Mouse (Mus musculus): ENCODE data around the gene Xpo6. TPM values are rescaled to one million over a fixed set of nuclear protein-coding genes. Genes with fewer than 3 reads are reported as not detected.

Xpo6 gene
- total RNA-seq, 1 experiment, result 92.7 TPM

DNA sequence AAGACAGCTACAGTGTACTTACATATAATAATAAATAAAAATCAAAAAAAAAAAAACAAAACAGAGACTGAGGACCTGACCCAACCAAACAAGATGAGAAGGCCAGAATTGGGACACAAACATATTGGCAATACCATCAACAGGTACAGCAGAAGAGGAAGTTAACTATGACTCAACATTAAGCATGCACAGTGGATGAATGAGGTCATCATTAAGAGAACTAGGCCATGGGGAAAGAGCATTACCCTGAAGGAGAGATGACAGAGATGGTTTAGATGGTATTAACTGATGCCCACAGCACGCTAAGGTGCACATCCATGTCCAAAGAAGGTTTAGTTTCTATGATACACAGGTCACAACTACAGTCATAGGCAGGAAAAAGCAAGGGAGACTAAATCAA lies 6.1 kb downstream of the Xpo6 start:
- TF ChIP-seq ZC3H11A (IDR thresholded peaks at IDR 0.05; ENCODE audit: borderline replicate concordance, low read depth, low read length) (no peak), ZNF384 (IDR thresholded peaks at IDR 0.05; ENCODE audit: low read depth, low read length) (no peak), CHD2 (IDR thresholded peaks at IDR 0.05; ENCODE audit: low read depth, low read length) (no peak), MAFK (IDR thresholded peaks at IDR 0.05; ENCODE audit: insufficient read depth, low read depth, low read length) (no peak), HCFC1 (IDR thresholded peaks at IDR 0.05; ENCODE audit: borderline replicate concordance, insufficient read depth, low read length) (no peak)

GRCm38 (mm10) chr7:126191471-126191870 lies 8.8 kb downstream of the Xpo6 start:
- TF ChIP-seq CHD2 (IDR thresholded peaks at IDR 0.05; ENCODE audit: low read depth, low read length), result no peak
- TF ChIP-seq MAFK (IDR thresholded peaks at IDR 0.05; ENCODE audit: insufficient read depth, low read depth, low read length), result no peak
- TF ChIP-seq ZC3H11A (IDR thresholded peaks at IDR 0.05; ENCODE audit: borderline replicate concordance, low read depth, low read length), result no peak
- no peak for TF ChIP-seq ZNF384 (IDR thresholded peaks at IDR 0.05; ENCODE audit: low read depth, low read length)
- no peak for TF ChIP-seq HCFC1 (IDR thresholded peaks at IDR 0.05; ENCODE audit: borderline replicate concordance, insufficient read depth, low read length)
- Histone ChIP-seq H3K4me1 (ENCODE audit: control insufficient read depth in 2 of 2, insufficient read depth in 2 of 2, low read length in 2 of 2, poor library complexity in 1 of 2) (peaks cover 0 to 3% of the 10 kb centered on the region in 2 experiments; a peak in 3 of 4 replicates), H3K9ac (ENCODE audit: insufficient read depth, low read depth, low read length, poor library complexity, severe bottlenecking) (no peak overlapping the region), H3K36me3 (ENCODE audit: control insufficient read depth, insufficient read depth, low read length, poor library complexity, severe bottlenecking) (0 out of 2 replicates have a peak, but pooled peaks cover 2% of the 10 kb centered on the region), H3K4me3 (ENCODE audit: insufficient read depth in 1 of 2, low read depth in 1 of 2, low read length in 2 of 2, poor library complexity in 1 of 2, severe bottlenecking in 1 of 2) (no peak overlapping the region), H3K9me3 (ENCODE audit: control insufficient read depth, insufficient read depth, low read depth, low read length) (no peaks in the 10 kb centered on the region), H3K27ac (ENCODE audit: insufficient read depth, low read depth, low read length, poor library complexity, severe bottlenecking) (no peak overlapping the region)
- in situ Hi-C loops (cut with MboI; ENCODE audit: low sequenced_read_pairs in 2 of 2, unreplicated experiment in 2 of 2), result no loop called here
- DNase-seq (ENCODE audit: low read depth, low spot score), result no peak

More for the DNA sequence above, 6.1 kb downstream of the Xpo6 start:
- in situ Hi-C loops (cut with MboI; ENCODE audit: low sequenced_read_pairs in 2 of 2, unreplicated experiment in 2 of 2), result no loop called here
- no peak overlapping the region for H3K4me3 ChIP-seq (ENCODE audit: insufficient read depth in 1 of 2, low read depth in 1 of 2, low read length in 2 of 2, poor library complexity in 1 of 2, severe bottlenecking in 1 of 2)
- H3K36me3 ChIP-seq (ENCODE audit: control insufficient read depth, insufficient read depth, low read length, poor library complexity, severe bottlenecking), result 0 out of 2 replicates have a peak, but pooled peaks cover 3% of the 10 kb centered on the region
- H3K4me1 ChIP-seq (ENCODE audit: control insufficient read depth in 2 of 2, insufficient read depth in 2 of 2, low read length in 2 of 2, poor library complexity in 1 of 2), result peaks cover 0 to 4% of the 10 kb centered on the region in 2 experiments; a peak in 3 of 4 replicates
- no peaks in the 10 kb centered on the region for H3K9me3 ChIP-seq (ENCODE audit: control insufficient read depth, insufficient read depth, low read depth, low read length)
- no peak overlapping the region for H3K9ac ChIP-seq (ENCODE audit: insufficient read depth, low read depth, low read length, poor library complexity, severe bottlenecking)
- H3K27ac ChIP-seq (ENCODE audit: insufficient read depth, low read depth, low read length, poor library complexity, severe bottlenecking), result no peak overlapping the region
- no peak for DNase-seq (ENCODE audit: low read depth, low spot score)

DNA sequence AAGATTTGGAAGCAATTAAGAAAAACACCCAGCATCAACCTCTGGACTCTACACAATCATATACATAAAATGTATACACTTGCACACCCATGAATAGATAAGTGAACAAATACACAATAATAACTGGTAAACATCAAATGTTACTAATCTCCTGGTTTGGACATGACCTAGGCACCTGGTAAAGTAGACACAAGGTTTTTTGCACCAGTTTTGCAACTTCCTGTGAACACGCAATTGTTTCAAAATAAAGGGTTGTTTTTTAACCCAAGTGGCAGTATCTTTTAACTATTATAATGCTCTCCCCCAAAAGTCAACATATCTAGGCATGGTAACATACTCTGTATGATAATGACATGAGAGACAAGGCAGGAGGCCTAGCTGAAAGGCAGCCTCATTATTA lies 10.8 kb downstream of the Xpo6 start:
- no peak for DNase-seq (ENCODE audit: low read depth, low spot score)
- no peak overlapping the region for H3K27ac ChIP-seq (ENCODE audit: insufficient read depth, low read depth, low read length, poor library complexity, severe bottlenecking)
- H3K4me3 ChIP-seq (ENCODE audit: insufficient read depth in 1 of 2, low read depth in 1 of 2, low read length in 2 of 2, poor library complexity in 1 of 2, severe bottlenecking in 1 of 2), result no peak overlapping the region
- H3K4me1 ChIP-seq (ENCODE audit: control insufficient read depth in 2 of 2, insufficient read depth in 2 of 2, low read length in 2 of 2, poor library complexity in 1 of 2), result peaks cover 0 to 2% of the 10 kb centered on the region in 2 experiments; a peak in 2 of 4 replicates
- in situ Hi-C loops (cut with MboI; ENCODE audit: low sequenced_read_pairs in 2 of 2, unreplicated experiment in 2 of 2), result no loop called here
- H3K36me3 ChIP-seq (ENCODE audit: control insufficient read depth, insufficient read depth, low read length, poor library complexity, severe bottlenecking), result 0 out of 2 replicates have a peak, but pooled peaks cover 2% of the 10 kb centered on the region
- TF ChIP-seq ZNF384 (IDR thresholded peaks at IDR 0.05; ENCODE audit: low read depth, low read length) (no peak), HCFC1 (IDR thresholded peaks at IDR 0.05; ENCODE audit: borderline replicate concordance, insufficient read depth, low read length) (no peak)
- H3K9ac ChIP-seq (ENCODE audit: insufficient read depth, low read depth, low read length, poor library complexity, severe bottlenecking), result no peak overlapping the region
- H3K9me3 ChIP-seq (ENCODE audit: control insufficient read depth, insufficient read depth, low read depth, low read length), result no peaks in the 10 kb centered on the region

DNA sequence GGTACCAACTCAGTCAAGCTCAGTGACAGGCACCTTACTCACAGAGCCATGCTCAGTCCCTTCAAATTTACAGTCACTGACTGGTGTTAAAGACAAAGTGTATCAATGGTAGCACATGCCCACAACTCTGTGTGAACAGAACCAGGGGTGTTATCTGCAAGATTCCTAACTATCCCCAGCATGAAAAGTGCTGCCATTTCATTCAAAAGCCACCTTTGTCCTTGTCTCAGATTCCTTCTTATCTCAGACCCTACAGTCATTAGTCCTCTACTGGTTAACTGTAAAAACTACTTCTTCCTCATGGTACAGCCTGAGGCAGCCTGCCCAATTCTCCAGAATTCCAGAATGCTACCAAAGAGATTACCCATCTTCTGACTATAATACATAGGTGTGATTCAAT lies 14.3 kb downstream of the Xpo6 start:
- Histone ChIP-seq H3K36me3 (ENCODE audit: control insufficient read depth, insufficient read depth, low read length, poor library complexity, severe bottlenecking) (no peaks in the 10 kb centered on the region), H3K4me1 (ENCODE audit: control insufficient read depth in 2 of 2, insufficient read depth in 2 of 2, low read length in 2 of 2, poor library complexity in 1 of 2) (peaks cover 10% of the 10 kb centered on the region in 2 experiments), H3K9me3 (ENCODE audit: control insufficient read depth, insufficient read depth, low read depth, low read length) (no peaks in the 10 kb centered on the region), H3K4me3 (ENCODE audit: insufficient read depth in 1 of 2, low read depth in 1 of 2, low read length in 2 of 2, poor library complexity in 1 of 2, severe bottlenecking in 1 of 2) (no peak overlapping the region), H3K27ac (ENCODE audit: insufficient read depth, low read depth, low read length, poor library complexity, severe bottlenecking) (no peak overlapping the region), H3K9ac (ENCODE audit: insufficient read depth, low read depth, low read length, poor library complexity, severe bottlenecking) (no peak overlapping the region)
- DNase-seq (ENCODE audit: low read depth, low spot score), result no peak
- in situ Hi-C loops (cut with MboI; ENCODE audit: low sequenced_read_pairs in 2 of 2, unreplicated experiment in 2 of 2), result no loop called here
- no peak for TF ChIP-seq HCFC1 (IDR thresholded peaks at IDR 0.05; ENCODE audit: borderline replicate concordance, insufficient read depth, low read length)
- TF ChIP-seq ZC3H11A (IDR thresholded peaks at IDR 0.05; ENCODE audit: borderline replicate concordance, low read depth, low read length), result no peak
- TF ChIP-seq ZNF384 (IDR thresholded peaks at IDR 0.05; ENCODE audit: low read depth, low read length), result no peak
- no peak for TF ChIP-seq CHD2 (IDR thresholded peaks at IDR 0.05; ENCODE audit: low read depth, low read length)
- TF ChIP-seq MAFK (IDR thresholded peaks at IDR 0.05; ENCODE audit: insufficient read depth, low read depth, low read length), result no peak

DNA sequence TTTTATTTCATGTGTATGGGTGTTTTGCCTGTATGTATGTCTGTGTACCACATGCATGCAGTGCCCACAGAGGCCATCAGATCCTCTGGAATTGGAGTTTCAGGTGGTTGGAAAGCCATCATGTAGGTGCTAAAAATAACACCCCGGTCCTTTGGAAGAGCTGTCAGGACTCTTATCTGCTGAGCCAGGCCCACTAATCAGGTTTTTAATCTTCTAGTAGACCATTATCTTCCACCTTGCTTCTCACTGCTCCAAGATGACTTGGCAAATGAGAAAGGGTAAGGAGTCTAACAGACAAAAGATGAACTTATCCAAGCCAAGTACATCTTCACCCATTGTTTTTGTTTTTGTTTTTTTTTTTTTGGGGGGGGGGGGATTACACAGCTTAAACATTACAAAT lies 16.7 kb downstream of the Xpo6 start:
- no peaks in the 10 kb centered on the region for H3K9me3 ChIP-seq (ENCODE audit: control insufficient read depth, insufficient read depth, low read depth, low read length)

More for the DNA sequence above, 16.7 kb downstream of the Xpo6 start:
- no peak overlapping the region for H3K9ac ChIP-seq (ENCODE audit: insufficient read depth, low read depth, low read length, poor library complexity, severe bottlenecking)
- no peak overlapping the region for H3K27ac ChIP-seq (ENCODE audit: insufficient read depth, low read depth, low read length, poor library complexity, severe bottlenecking)
- no peak overlapping the region for H3K4me3 ChIP-seq (ENCODE audit: insufficient read depth in 1 of 2, low read depth in 1 of 2, low read length in 2 of 2, poor library complexity in 1 of 2, severe bottlenecking in 1 of 2)
- TF ChIP-seq ZC3H11A (IDR thresholded peaks at IDR 0.05; ENCODE audit: borderline replicate concordance, low read depth, low read length) (no peak), MAFK (IDR thresholded peaks at IDR 0.05; ENCODE audit: insufficient read depth, low read depth, low read length) (no peak), ZNF384 (IDR thresholded peaks at IDR 0.05; ENCODE audit: low read depth, low read length) (no peak), HCFC1 (IDR thresholded peaks at IDR 0.05; ENCODE audit: borderline replicate concordance, insufficient read depth, low read length) (no peak), CHD2 (IDR thresholded peaks at IDR 0.05; ENCODE audit: low read depth, low read length) (no peak)
- DNase-seq (ENCODE audit: low read depth, low spot score), result no peak
- H3K36me3 ChIP-seq (ENCODE audit: control insufficient read depth, insufficient read depth, low read length, poor library complexity, severe bottlenecking), result no peaks in the 10 kb centered on the region
- in situ Hi-C loops (cut with MboI; ENCODE audit: low sequenced_read_pairs in 2 of 2, unreplicated experiment in 2 of 2), result no loop called here
- peaks cover 12 to 16% of the 10 kb centered on the region in 2 experiments for H3K4me1 ChIP-seq (ENCODE audit: control insufficient read depth in 2 of 2, insufficient read depth in 2 of 2, low read length in 2 of 2, poor library complexity in 1 of 2)
